Mouse (Mus musculus) embryonic fibroblast, embryonic 13.5 days (primary cell): Measurements from ENCODE around the gene Acsm1.

ENCODE experiments used
- CTCF ChIP-seq: IDR thresholded peaks from 2 replicates; pipeline ENCODE4 v1.5.1; 2011; ENCODE audit warnings: mild to moderate bottlenecking, control low read depth, low read length, moderate library complexity, borderline replicate concordance; ENCODE audit not compliant: insufficient read depth
- POLR2A ChIP-seq: IDR thresholded peaks from 2 replicates; pipeline ENCODE4 v1.6.1; 2011; ENCODE audit warnings: low read depth, mild to moderate bottlenecking, control low read depth, low read length, moderate library complexity

- no peak for TF ChIP-seq CTCF
- TF ChIP-seq POLR2A, result no peak
Measured at GRCm38 (mm10) chr7:119560452-119560835, 46.4 kb upstream of the Acsm1 start.
